Comparison of ENCODE assay signal across 10 mouse cellular contexts in the genomic region with DNA sequence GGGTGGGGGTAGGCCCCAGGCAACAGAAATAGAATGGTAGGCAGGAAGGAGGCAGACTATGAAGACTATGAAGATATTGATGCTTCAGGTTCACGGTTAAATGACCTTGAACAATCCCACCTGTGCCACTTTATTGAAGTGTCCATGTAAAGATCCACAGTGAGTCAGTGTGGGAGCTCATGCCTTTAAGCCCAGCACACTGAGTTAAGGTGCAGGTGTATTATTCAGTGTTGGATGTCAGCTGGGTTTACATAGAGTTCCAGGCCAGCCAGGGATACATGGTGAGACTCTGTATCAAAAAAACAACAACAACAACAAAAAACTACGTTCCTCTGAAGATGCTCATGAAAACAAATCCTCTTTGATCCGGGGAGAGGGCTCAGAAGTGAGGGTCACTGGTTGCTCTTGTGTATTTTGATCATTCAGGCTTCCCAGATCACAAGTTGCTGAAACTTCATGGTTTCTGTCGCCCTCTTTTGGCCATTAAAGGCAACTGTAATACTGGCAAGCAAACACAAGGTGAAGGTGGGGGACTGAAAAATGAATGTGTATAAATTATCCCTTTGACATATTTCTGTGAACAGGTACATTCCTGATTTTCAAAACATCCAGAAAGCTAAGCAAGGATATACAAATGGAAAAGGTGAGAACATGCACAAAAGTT. TPM values are rescaled to one million over a fixed set of nuclear protein-coding genes. Genes with fewer than 3 reads are reported as not detected.
DNase-seq lines count a peak whose midpoint lies in the region; ATAC-seq and TF ChIP-seq lines count a peak whose summit lies in the region.
"Had no signal": no experiment of that assay in that cellular context is flagged by ENCODE, and none has a peak within 500 bp of the region (broad histone marks: within the 10 kb centered on the region; RNA-seq: fewer than 3 reads in every experiment).

No protein-coding gene starts in this region.

- no peak overlapping the region for H3K9ac ChIP-seq in kidney, embryonic 15.5 days
- H3K9ac ChIP-seq in midbrain, embryonic 12.5 days (replicated peaks), result no peak overlapping the region
- H3K9ac ChIP-seq: hindbrain, embryonic 15.5 days had no signal

- no peaks in the 10 kb centered on the region for H3K4me1 ChIP-seq in testis, adult 2 months (ENCODE audit: control insufficient read depth, insufficient read depth, low read length)
- no peaks in the 10 kb centered on the region for H3K4me1 ChIP-seq in embryonic facial prominence, embryonic 10.5 days
- H3K4me1 ChIP-seq in kidney, embryonic 15.5 days, result no peaks in the 10 kb centered on the region
- H3K4me1 ChIP-seq in midbrain, embryonic 12.5 days, result no peaks in the 10 kb centered on the region
- H3K4me1 ChIP-seq: hindbrain, embryonic 15.5 days had no signal

- ATAC-seq in kidney, embryonic 15.5 days (replicated peaks; ENCODE audit: low FRiP score), result 0 out of 2 replicates have a peak, but pooled peaks have one; percentile 43
- ATAC-seq in midbrain, embryonic 12.5 days (ENCODE audit: low FRiP score, low read depth), result 0 out of 2 replicates have a peak, but pooled peaks have one; percentile 38

- no peak overlapping the region for H3K4me2 ChIP-seq in kidney, embryonic 15.5 days
- no peak overlapping the region for H3K4me2 ChIP-seq in midbrain, embryonic 12.5 days (replicated peaks)
- H3K4me2 ChIP-seq: hindbrain, embryonic 15.5 days had no signal

- peak; percentile 20; the same call in 1 of the 2 replicates for TF ChIP-seq CTCF in testis, adult 2 months (IDR thresholded peaks at IDR 0.05; ENCODE audit: control insufficient read depth, insufficient read depth, insufficient replicate concordance, low read depth, low read length)

- H3K27ac ChIP-seq in testis, adult 2 months (ENCODE audit: control insufficient read depth, insufficient read depth, low read depth, low read length), result no peak overlapping the region
- H3K27ac ChIP-seq in embryonic facial prominence, embryonic 10.5 days (replicated peaks), result no peak overlapping the region
- H3K27ac ChIP-seq in kidney, embryonic 15.5 days, result no peak overlapping the region
- no peak overlapping the region for H3K27ac ChIP-seq in midbrain, embryonic 12.5 days (replicated peaks)
- H3K27ac ChIP-seq: hindbrain, embryonic 15.5 days had no signal

- peaks cover 15% of the 10 kb centered on the region; the same call in 1 of the 2 replicates for H3K9me3 ChIP-seq in embryonic facial prominence, embryonic 10.5 days
- no peaks in the 10 kb centered on the region for H3K9me3 ChIP-seq in kidney, embryonic 15.5 days (replicated peaks)
- peaks cover 6% of the 10 kb centered on the region; the same call in 1 of the 2 replicates for H3K9me3 ChIP-seq in midbrain, embryonic 12.5 days
- H3K9me3 ChIP-seq: G1E; hindbrain, embryonic 15.5 days had no signal

- H3K36me3 ChIP-seq in testis, adult 2 months (ENCODE audit: control insufficient read depth, insufficient read depth, low read length), result no peaks in the 10 kb centered on the region
- no peaks in the 10 kb centered on the region for H3K36me3 ChIP-seq in embryonic facial prominence, embryonic 10.5 days (replicated peaks)
- no peaks in the 10 kb centered on the region for H3K36me3 ChIP-seq in kidney, embryonic 15.5 days
- no peaks in the 10 kb centered on the region for H3K36me3 ChIP-seq in midbrain, embryonic 12.5 days
- H3K36me3 ChIP-seq: G1E; hindbrain, embryonic 15.5 days had no signal

- no peak overlapping the region for H3K4me3 ChIP-seq in testis, adult 2 months (ENCODE audit: control insufficient read depth, low read depth, low read length)
- H3K4me3 ChIP-seq in embryonic facial prominence, embryonic 10.5 days, result no peak overlapping the region
- H3K4me3 ChIP-seq in kidney, embryonic 15.5 days (replicated peaks), result no peak overlapping the region
- no peak overlapping the region for H3K4me3 ChIP-seq in midbrain, embryonic 12.5 days
- H3K4me3 ChIP-seq: hindbrain, embryonic 15.5 days had no signal

- DNase-seq in adrenal gland, postnatal 10 days, result peak; percentile 23
- no peak for DNase-seq in adrenal gland, postnatal 4 days (ENCODE audit: low spot score in 2 of 2)
- DNase-seq in testis, postnatal 10 days (ENCODE audit: low spot score), result no peak
- peak; percentile 11 for DNase-seq in embryonic facial prominence, embryonic 10.5 days (ENCODE audit: low spot score)
- DNase-seq in urinary bladder, postnatal 10 days (ENCODE audit: low spot score), result no peak

- WGBS in embryonic facial prominence, embryonic 10.5 days, result 27% methylated on average over 4 of the region's 4 CpGs
- 23% methylated on average over 4 of the region's 4 CpGs for WGBS in kidney, embryonic 15.5 days
- 24% methylated on average over 4 of the region's 4 CpGs for WGBS in midbrain, embryonic 12.5 days

- TF ChIP-seq POLR2A in testis, adult 2 months (IDR thresholded peaks at IDR 0.05; ENCODE audit: control insufficient read depth, low read depth, low read length), result no peak

- no peaks in the 10 kb centered on the region for H3K27me3 ChIP-seq in testis, adult 2 months (ENCODE audit: control insufficient read depth, insufficient read depth, low read length)
- H3K27me3 ChIP-seq in embryonic facial prominence, embryonic 10.5 days (replicated peaks; ENCODE audit: low read depth, poor library complexity, severe bottlenecking), result no peaks in the 10 kb centered on the region
- H3K27me3 ChIP-seq in kidney, embryonic 15.5 days, result no peaks in the 10 kb centered on the region
- H3K27me3 ChIP-seq in midbrain, embryonic 12.5 days, result no peaks in the 10 kb centered on the region
- H3K27me3 ChIP-seq: hindbrain, embryonic 15.5 days had no signal

RNA-seq across cellular contexts. Expression of gene H2-M10.4, which starts 43.9 kb away (rescaled TPM):
- total RNA-seq in adrenal gland, postnatal 10 days (2021), result not detected
- not detected for total RNA-seq in adrenal gland, postnatal 4 days (2021)
- not detected in 2 replicates for polyA plus RNA-seq in testis, adult 2 months (2012; rRNA removed)
- not detected in 2 replicates for polyA plus RNA-seq in embryonic facial prominence, embryonic 10.5 days (2016; fragmentation: Nextera tagmentation; extraction: Ambion mirVana)
- polyA plus RNA-seq in kidney, embryonic 15.5 days (2015; fragmentation: Nextera tagmentation; extraction: Ambion mirVana), result not detected in 2 replicates
- polyA plus RNA-seq in midbrain, embryonic 12.5 days (2016; fragmentation: Nextera tagmentation; extraction: Ambion mirVana), result not detected in 2 replicates
- total RNA-seq: G1E had no signal
- polyA plus RNA-seq: G1E; hindbrain, embryonic 15.5 days had no signal

RNA-seq across cellular contexts. Expression of gene H2-M10.3, which starts 50.0 kb away (rescaled TPM):
- not detected for total RNA-seq in adrenal gland, postnatal 10 days (2021)
- total RNA-seq in adrenal gland, postnatal 4 days (2021), result not detected
- 0.12 and 0.16 TPM in 2 replicates for polyA plus RNA-seq in testis, adult 2 months (2012; rRNA removed)
- polyA plus RNA-seq in embryonic facial prominence, embryonic 10.5 days (2016; fragmentation: Nextera tagmentation; extraction: Ambion mirVana), result not detected in 2 replicates
- polyA plus RNA-seq in kidney, embryonic 15.5 days (2015; fragmentation: Nextera tagmentation; extraction: Ambion mirVana), result not detected in 2 replicates
- not detected in 2 replicates for polyA plus RNA-seq in midbrain, embryonic 12.5 days (2016; fragmentation: Nextera tagmentation; extraction: Ambion mirVana)
- polyA plus RNA-seq: G1E; hindbrain, embryonic 15.5 days had no signal

Comparison
In these comparisons a context has a peak if more than half of its experiments do, and no peak if none do; other contexts are left out.
1. DNase-seq: peak in adrenal gland, postnatal 10 days (single experiment) and embryonic facial prominence, embryonic 10.5 days (single experiment); none in adrenal gland, postnatal 4 days (0 of 2), testis, postnatal 10 days (single experiment) and urinary bladder, postnatal 10 days (single experiment).